Mouse (Mus musculus): Measurements from ENCODE around the gene Gon7. TPM values are rescaled to one million over a fixed set of nuclear protein-coding genes. Genes with fewer than 3 reads are reported as not detected.
A peak's percentile ranks its signal among the peaks of the same experiment; 100 is the strongest.

The Gon7 gene
- polyA plus RNA-seq, 1 experiment from 2014 or later: 55.0 TPM

DNA sequence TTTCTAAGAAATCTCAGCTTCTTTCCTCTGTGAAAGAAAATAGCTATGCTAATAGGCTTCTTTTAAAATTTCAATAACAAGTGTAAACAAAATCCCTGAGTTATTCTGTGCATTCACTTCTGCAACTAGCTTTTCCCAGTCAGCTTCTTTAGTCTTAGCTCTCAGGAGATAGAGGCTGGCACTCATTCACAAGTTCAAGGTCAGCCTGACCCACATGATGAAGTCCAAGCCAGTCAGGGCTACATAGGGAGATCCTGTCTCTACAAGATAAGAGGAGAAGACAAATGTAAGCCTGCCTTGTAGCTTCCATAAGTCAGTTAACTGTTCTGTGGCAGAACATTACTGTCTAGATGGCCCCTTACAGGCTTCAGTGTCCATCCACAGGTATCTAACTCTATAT is 6.1 kb upstream of the Gon7 start:
- no peak overlapping the region for H3K4me3 ChIP-seq (replicated peaks)
- H3K9me3 ChIP-seq: no peaks in the 10 kb centered on the region
- H3K4me1 ChIP-seq (replicated peaks): peaks cover 15% of the 10 kb centered on the region
- no peak overlapping the region for H3K9ac ChIP-seq (replicated peaks)
- H3K36me3 ChIP-seq: peaks cover 46% of the 10 kb centered on the region
- no peak overlapping the region for H3K4me2 ChIP-seq (replicated peaks)
- no peak overlapping the region for H3K27ac ChIP-seq
- H3K27me3 ChIP-seq: no peaks in the 10 kb centered on the region
- ATAC-seq: no peak

- Histone ChIP-seq H3K9ac (replicated peaks) (no peak overlapping the region), H3K4me3 (replicated peaks) (no peak overlapping the region), H3K36me3 (peaks cover 29% of the 10 kb centered on the region), H3K4me1 (replicated peaks) (peaks cover 22% of the 10 kb centered on the region), H3K4me2 (replicated peaks) (no peak overlapping the region), H3K9me3 (no peaks in the 10 kb centered on the region), H3K27me3 (no peaks in the 10 kb centered on the region), H3K27ac (no peak overlapping the region)
- ATAC-seq: no peak
- 93% methylated on average over 3 of the region's 3 CpGs for WGBS
These were observed 4.1 kb upstream of the Gon7 start for GRCm38 (mm10) chr12:102761668-102762067.

- no peak for ATAC-seq
- H3K27me3 ChIP-seq: no peaks in the 10 kb centered on the region
- H3K4me2 ChIP-seq (replicated peaks): peak overlapping the region; percentile 78
- WGBS: 2% methylated on average over 5 of the region's 5 CpGs
- peaks cover 35% of the 10 kb centered on the region for H3K4me1 ChIP-seq (replicated peaks)
- H3K9me3 ChIP-seq: no peaks in the 10 kb centered on the region
- no peak overlapping the region for H3K27ac ChIP-seq
- peak overlapping the region; percentile 79 for H3K9ac ChIP-seq (replicated peaks)
- peak overlapping the region; percentile 70 for H3K4me3 ChIP-seq (replicated peaks)
- H3K36me3 ChIP-seq: peaks cover 11% of the 10 kb centered on the region
These were observed 1.3 kb upstream of the Gon7 start for GRCm38 (mm10) chr12:102758936-102759335.

- H3K27me3 ChIP-seq: no peaks in the 10 kb centered on the region
- WGBS: under 1% methylated on average over 10 of the region's 10 CpGs
- H3K4me2 ChIP-seq (replicated peaks): peak within 1 kb of the TSS; percentile 80
- ATAC-seq: no peak
- peak within 1 kb of the TSS; percentile 70 for H3K4me3 ChIP-seq (replicated peaks)
- H3K9ac ChIP-seq (replicated peaks): peak within 1 kb of the TSS; percentile 79
- peaks cover 35% of the 10 kb centered on the region for H3K4me1 ChIP-seq (replicated peaks)
- peaks cover 7% of the 10 kb centered on the region for H3K36me3 ChIP-seq
- peak within 1 kb of the TSS; percentile 90 for H3K27ac ChIP-seq
- H3K9me3 ChIP-seq: no peaks in the 10 kb centered on the region
These were observed 777 bp upstream of the Gon7 start, which contains the start of gene Gm20604 for GRCm38 (mm10) chr12:102758403-102758756. TSS of gene Gm20604 (minus strand) at chr12:102758672.

GRCm38 (mm10) chr12:102757055-102757688 is 431 bp downstream of the Gon7 start:
- H3K9me3 ChIP-seq: no peaks in the 10 kb centered on the region
- WGBS: 2% methylated on average over 46 of the region's 46 CpGs

DNA sequence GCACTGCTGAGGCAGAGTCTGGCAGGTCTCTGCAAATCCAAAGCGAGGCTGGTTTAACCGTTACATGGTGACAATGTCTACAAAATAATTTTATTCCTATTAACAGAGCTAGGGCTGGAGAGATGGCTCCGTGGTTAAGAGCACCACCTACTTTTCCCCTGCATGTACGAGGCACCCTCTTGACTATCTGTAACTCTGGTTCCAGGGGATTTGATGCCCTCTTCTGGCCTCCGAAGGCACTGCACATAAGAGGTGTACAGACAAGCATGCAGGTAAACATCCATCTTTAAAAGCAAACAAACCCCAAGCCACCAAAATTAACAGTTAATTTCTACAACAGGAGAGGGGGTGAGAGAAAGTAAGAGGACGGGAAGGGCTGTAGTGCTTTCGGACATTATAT is 1.3 kb downstream of the Gon7 start:
- H3K9me3 ChIP-seq: no peaks in the 10 kb centered on the region
- no peak overlapping the region for H3K27ac ChIP-seq
- no peaks in the 10 kb centered on the region for H3K27me3 ChIP-seq
- peaks cover 35% of the 10 kb centered on the region for H3K4me1 ChIP-seq (replicated peaks)
- H3K36me3 ChIP-seq: no peaks in the 10 kb centered on the region; the same call in 1 of the 2 replicates
- H3K9ac ChIP-seq (replicated peaks): no peak overlapping the region; the same call in 1 of the 2 replicates
- ATAC-seq: no peak
- H3K4me3 ChIP-seq (replicated peaks): peak overlapping the region; percentile 70
- WGBS: 88% methylated on average over 7 of the region's 7 CpGs
- H3K4me2 ChIP-seq (replicated peaks): peak overlapping the region; percentile 80

More at GRCm38 (mm10) chr12:102757055-102757688, 431 bp downstream of the Gon7 start:
- Histone ChIP-seq H3K4me3 (replicated peaks) (peak overlapping the region; percentile 70), H3K27me3 (no peaks in the 10 kb centered on the region), H3K36me3 (peaks cover under 1% of the 10 kb centered on the region), H3K9ac (replicated peaks) (peak overlapping the region; percentile 76), H3K4me2 (replicated peaks) (peak overlapping the region; percentile 80), H3K27ac (peak overlapping the region; percentile 90), H3K4me1 (replicated peaks) (peaks cover 35% of the 10 kb centered on the region)
- ATAC-seq: peak; percentile 0; the same call in 1 of the 2 replicates

DNA sequence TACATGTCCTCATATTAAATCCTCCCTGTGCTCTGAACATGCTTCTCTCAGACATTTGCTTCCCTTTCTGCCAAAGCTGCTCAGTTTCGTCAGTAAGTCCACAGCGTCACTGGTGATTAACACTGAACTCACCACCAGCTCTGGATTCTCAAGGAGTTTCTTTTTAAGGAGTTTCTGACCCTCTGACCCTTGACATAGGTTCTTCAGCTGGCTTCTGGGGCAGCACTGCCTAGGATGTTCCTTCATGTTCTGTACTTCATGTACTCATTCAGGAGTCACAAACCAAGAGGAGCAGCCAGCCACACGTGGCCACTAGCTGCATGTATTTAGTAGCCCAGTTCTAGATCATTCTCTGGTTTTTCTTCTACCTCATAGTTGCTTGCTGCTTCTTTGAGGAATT is 9.3 kb downstream of the Gon7 start:
- WGBS: 93% methylated on average over 3 of the region's 3 CpGs
- H3K4me3 ChIP-seq (replicated peaks): no peak overlapping the region
- peaks cover 12% of the 10 kb centered on the region for H3K4me1 ChIP-seq (replicated peaks)
- no peaks in the 10 kb centered on the region for H3K9me3 ChIP-seq
- no peak overlapping the region for H3K27ac ChIP-seq
- no peaks in the 10 kb centered on the region for H3K27me3 ChIP-seq
- no peak for ATAC-seq
- no peak overlapping the region for H3K9ac ChIP-seq (replicated peaks)
- no peak overlapping the region for H3K4me2 ChIP-seq (replicated peaks)
- H3K36me3 ChIP-seq: peaks cover 16% of the 10 kb centered on the region

- Histone ChIP-seq H3K4me3 (replicated peaks) (peak overlapping the region; percentile 73; the same call in 1 of the 2 replicates), H3K9ac (replicated peaks) (no peak overlapping the region), H3K27me3 (no peaks in the 10 kb centered on the region), H3K4me1 (replicated peaks) (peaks cover 24% of the 10 kb centered on the region), H3K4me2 (replicated peaks) (peak overlapping the region; percentile 88), H3K36me3 (peaks cover 16% of the 10 kb centered on the region), H3K9me3 (no peaks in the 10 kb centered on the region), H3K27ac (no peak overlapping the region)
- 67% methylated on average over 6 of the region's 6 CpGs for WGBS
- ATAC-seq: no peak
These were observed 12.8 kb downstream of the Gon7 start for GRCm38 (mm10) chr12:102744839-102745238.

- Histone ChIP-seq H3K4me2 (replicated peaks) (peak within 1 kb of the TSS; percentile 88), H3K4me1 (replicated peaks) (peaks cover 24% of the 10 kb centered on the region), H3K9ac (replicated peaks) (peak within 1 kb of the TSS; percentile 89), H3K4me3 (replicated peaks) (peak within 1 kb of the TSS; percentile 73), H3K27ac (peak within 1 kb of the TSS; percentile 94), H3K36me3 (peaks cover 13% of the 10 kb centered on the region), H3K9me3 (no peaks in the 10 kb centered on the region), H3K27me3 (no peaks in the 10 kb centered on the region)
- under 1% methylated on average over 60 of the region's 63 CpGs for WGBS
- ATAC-seq: peak; percentile 98
These were observed 13.7 kb downstream of the Gon7 start, which contains the start of the genes Moap1 and Tmem251 for GRCm38 (mm10) chr12:102743589-102744574. TSS of gene Moap1 (minus strand) at chr12:102743661. TSS of gene Tmem251 (plus strand) at chr12:102743762.

DNA sequence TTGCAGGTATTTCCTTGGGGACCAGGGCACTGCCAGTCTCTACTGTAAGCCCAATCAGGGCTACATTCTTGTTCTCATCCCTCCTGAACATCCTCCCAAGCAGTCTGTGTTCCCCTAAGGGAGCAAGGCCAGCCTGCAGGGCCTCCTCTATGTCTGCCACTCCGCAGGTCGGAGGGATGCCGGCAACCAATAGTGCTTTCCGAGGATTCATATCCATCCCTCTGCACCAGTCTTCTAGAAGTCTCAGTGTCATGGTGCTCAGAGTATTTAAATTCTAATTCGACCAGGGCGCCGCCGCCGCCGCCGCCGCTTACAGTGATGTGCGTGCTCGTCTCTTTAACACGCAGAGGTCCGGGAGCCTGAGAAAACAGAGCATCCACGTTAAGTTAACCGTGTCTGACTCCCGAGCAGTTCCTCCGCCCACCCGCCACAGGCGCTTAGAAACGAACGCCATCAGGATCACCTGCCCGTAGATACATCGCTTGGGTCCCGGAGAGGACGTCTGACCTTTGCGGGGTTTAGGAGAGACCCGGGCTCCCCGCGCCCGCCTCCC is 14.5 kb downstream of the Gon7 start:
- H3K27ac ChIP-seq: peak overlapping the region; percentile 94
- ATAC-seq: peak; percentile 74
- under 1% methylated on average over 33 of the region's 33 CpGs for WGBS
- no peaks in the 10 kb centered on the region for H3K9me3 ChIP-seq
- H3K4me2 ChIP-seq (replicated peaks): peak overlapping the region; percentile 88
- peaks cover 24% of the 10 kb centered on the region for H3K4me1 ChIP-seq (replicated peaks)
- peak overlapping the region; percentile 89 for H3K9ac ChIP-seq (replicated peaks)
- H3K4me3 ChIP-seq (replicated peaks): peak overlapping the region; percentile 73
- H3K36me3 ChIP-seq: peaks cover 6% of the 10 kb centered on the region
- no peaks in the 10 kb centered on the region for H3K27me3 ChIP-seq

- no peak overlapping the region for H3K9ac ChIP-seq (replicated peaks)
- WGBS: 93% methylated on average over 7 of the region's 7 CpGs
- ATAC-seq: no peak
These were observed 15.5 kb downstream of the Gon7 start for GRCm38 (mm10) chr12:102742056-102742455.

More at GRCm38 (mm10) chr12:102742056-102742455, 15.5 kb downstream of the Gon7 start:
- no peaks in the 10 kb centered on the region for H3K9me3 ChIP-seq
- no peaks in the 10 kb centered on the region for H3K27me3 ChIP-seq
- 0 out of 2 replicates have a peak, but pooled peaks cover 2% of the 10 kb centered on the region for H3K36me3 ChIP-seq
- peak overlapping the region; percentile 88 for H3K4me2 ChIP-seq (replicated peaks)
- H3K27ac ChIP-seq: no peak overlapping the region
- H3K4me3 ChIP-seq (replicated peaks): no peak overlapping the region
- peaks cover 24% of the 10 kb centered on the region for H3K4me1 ChIP-seq (replicated peaks)
